Mouse (Mus musculus): ENCODE data around the gene Tpt1. TPM values are rescaled to one million over a fixed set of nuclear protein-coding genes. Genes with fewer than 3 reads are reported as not detected.

Tpt1 gene
- polyA plus RNA-seq, 1 experiment from 2014 or later: 977 TPM

DNA sequence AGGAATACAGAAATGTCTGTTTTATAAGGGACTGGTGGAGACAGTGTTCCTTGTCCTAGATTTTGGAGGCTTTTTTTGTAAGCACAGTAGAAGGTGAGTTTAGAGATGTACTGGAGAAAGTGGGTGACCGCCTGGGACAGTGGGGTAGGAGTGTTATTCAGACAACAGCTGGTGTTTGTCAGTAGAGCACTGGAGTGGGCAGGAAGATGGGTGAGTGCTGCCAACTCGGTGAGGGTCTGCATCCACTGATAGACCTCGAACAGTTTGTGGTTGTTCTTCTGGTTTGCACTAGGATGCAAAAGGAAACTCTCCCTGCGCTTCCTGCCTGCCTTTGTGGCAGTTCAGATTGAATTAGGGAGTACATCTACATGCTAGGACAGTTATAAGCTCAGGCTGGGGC is 2.8 kb downstream of the Tpt1 start:
- H3K27me3 ChIP-seq: no peaks in the 10 kb centered on the region
- WGBS: 78% methylated on average over 4 of the region's 4 CpGs
- no peak overlapping the region for H3K9ac ChIP-seq
- H3K36me3 ChIP-seq: peaks cover 48% of the 10 kb centered on the region
- no peak for ATAC-seq (ENCODE audit: insufficient number of reproducible peaks, insufficient read depth, low FRiP score, low TSS enrichment)
- H3K9me3 ChIP-seq: no peaks in the 10 kb centered on the region
- no peak overlapping the region for H3K27ac ChIP-seq
- H3K4me3 ChIP-seq: 0 out of 2 replicates have a peak overlapping the region, but pooled peaks have one; percentile 7
- H3K4me1 ChIP-seq: peaks cover 14% of the 10 kb centered on the region
- H3K4me2 ChIP-seq (replicated peaks): 0 out of 2 replicates have a peak overlapping the region, but pooled peaks have one; percentile 13

DNA sequence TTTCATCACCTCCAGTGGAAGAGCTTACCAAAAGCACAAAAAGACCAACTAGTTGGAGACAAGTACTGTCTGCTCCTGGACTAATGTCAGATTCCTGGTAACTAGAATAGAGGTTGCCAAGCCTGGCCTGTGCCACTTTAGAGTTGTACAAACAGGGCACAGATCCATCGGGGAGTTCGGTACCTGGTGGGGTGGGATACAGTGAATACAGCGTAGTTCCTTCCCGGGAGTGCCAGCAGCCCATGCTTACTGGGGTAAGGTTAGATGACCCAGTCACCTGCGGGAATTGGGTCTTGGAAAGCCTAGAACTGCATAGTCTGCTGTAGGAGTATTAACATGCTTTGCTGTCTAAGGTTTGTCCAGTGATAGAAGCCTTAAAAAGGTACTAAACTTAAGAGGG is 3.6 kb downstream of the Tpt1 start:
- Histone ChIP-seq H3K27ac (no peak overlapping the region), H3K27me3 (no peaks in the 10 kb centered on the region), H3K36me3 (peaks cover 48% of the 10 kb centered on the region), H3K9me3 (no peaks in the 10 kb centered on the region), H3K4me2 (replicated peaks) (no peak overlapping the region), H3K4me1 (peaks cover 14% of the 10 kb centered on the region), H3K4me3 (no peak overlapping the region), H3K9ac (no peak overlapping the region)
- WGBS: 90% methylated on average over 5 of the region's 5 CpGs
- no peak for ATAC-seq (ENCODE audit: insufficient number of reproducible peaks, insufficient read depth, low FRiP score, low TSS enrichment)

DNA sequence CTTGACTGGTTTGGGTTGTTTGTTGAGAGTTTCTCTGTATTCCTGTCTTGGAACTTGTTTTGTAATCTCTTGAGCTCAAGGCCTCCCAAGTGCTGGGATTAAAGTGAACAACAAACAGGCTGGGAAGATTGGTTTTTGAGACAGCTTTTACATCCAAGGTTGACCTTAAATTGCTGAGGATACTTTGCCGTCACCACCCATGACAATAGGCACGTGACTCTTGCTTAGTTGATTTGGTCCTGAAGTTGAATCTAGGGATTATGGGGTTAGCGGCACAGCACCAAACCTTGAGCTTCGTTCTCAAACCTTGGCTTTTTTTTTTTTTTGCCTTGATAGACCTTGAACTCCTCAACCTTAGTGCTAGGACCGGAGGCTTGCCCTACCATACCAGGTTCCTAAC is 4.3 kb downstream of the Tpt1 start:
- Histone ChIP-seq H3K4me2 (replicated peaks) (no peak overlapping the region), H3K4me1 (peaks cover 14% of the 10 kb centered on the region), H3K4me3 (no peak overlapping the region), H3K27me3 (no peaks in the 10 kb centered on the region), H3K27ac (no peak overlapping the region), H3K9ac (no peak overlapping the region), H3K36me3 (peaks cover 48% of the 10 kb centered on the region), H3K9me3 (no peaks in the 10 kb centered on the region)
- WGBS: 74% methylated on average over 5 of the region's 5 CpGs
- ATAC-seq (ENCODE audit: insufficient number of reproducible peaks, insufficient read depth, low FRiP score, low TSS enrichment): no peak

GRCm38 (mm10) chr14:75849842-75850568 is 5.1 kb downstream of the Tpt1 start:
- Histone ChIP-seq H3K27ac (no peak overlapping the region), H3K27me3 (no peaks in the 10 kb centered on the region), H3K9ac (no peak overlapping the region), H3K9me3 (no peaks in the 10 kb centered on the region), H3K4me1 (peaks cover 14% of the 10 kb centered on the region), H3K4me3 (no peak overlapping the region), H3K36me3 (peaks cover 48% of the 10 kb centered on the region), H3K4me2 (replicated peaks) (no peak overlapping the region)
- ATAC-seq (ENCODE audit: insufficient number of reproducible peaks, insufficient read depth, low FRiP score, low TSS enrichment): no peak
- 83% methylated on average over 6 of the region's 6 CpGs for WGBS

- H3K4me3 ChIP-seq: no peak overlapping the region
- peaks cover 48% of the 10 kb centered on the region for H3K36me3 ChIP-seq
- peaks cover 14% of the 10 kb centered on the region for H3K4me1 ChIP-seq
- no peaks in the 10 kb centered on the region for H3K27me3 ChIP-seq
- no peak for ATAC-seq (ENCODE audit: insufficient number of reproducible peaks, insufficient read depth, low FRiP score, low TSS enrichment)
- H3K9me3 ChIP-seq: no peaks in the 10 kb centered on the region
- H3K27ac ChIP-seq: no peak overlapping the region
- no peak overlapping the region for H3K4me2 ChIP-seq (replicated peaks)
- 39% methylated on average over 6 of the region's 6 CpGs for WGBS
- no peak overlapping the region for H3K9ac ChIP-seq
These were observed 5.9 kb downstream of the Tpt1 start for GRCm38 (mm10) chr14:75850819-75851218.

GRCm38 (mm10) chr14:75852016-75852415 is 7.1 kb downstream of the Tpt1 start:
- H3K36me3 ChIP-seq: peaks cover 43% of the 10 kb centered on the region
- H3K27me3 ChIP-seq: no peaks in the 10 kb centered on the region
- no peak overlapping the region for H3K9ac ChIP-seq
- 86% methylated on average over 5 of the region's 5 CpGs for WGBS
- H3K4me3 ChIP-seq: no peak overlapping the region
- peaks cover 9% of the 10 kb centered on the region for H3K4me1 ChIP-seq
- H3K4me2 ChIP-seq (replicated peaks): no peak overlapping the region
- no peaks in the 10 kb centered on the region for H3K9me3 ChIP-seq
- no peak for ATAC-seq (ENCODE audit: insufficient number of reproducible peaks, insufficient read depth, low FRiP score, low TSS enrichment)
- H3K27ac ChIP-seq: no peak overlapping the region

- 46% methylated on average over 17 of the region's 17 CpGs for WGBS
- no peak overlapping the region for H3K4me3 ChIP-seq
- no peaks in the 10 kb centered on the region for H3K9me3 ChIP-seq
- H3K27me3 ChIP-seq: no peaks in the 10 kb centered on the region
- no peak overlapping the region for H3K9ac ChIP-seq
- H3K4me2 ChIP-seq (replicated peaks): no peak overlapping the region
- H3K27ac ChIP-seq: no peak overlapping the region
- peaks cover 10% of the 10 kb centered on the region for H3K36me3 ChIP-seq
- ATAC-seq (ENCODE audit: insufficient number of reproducible peaks, insufficient read depth, low FRiP score, low TSS enrichment): 0 out of 2 replicates have a peak, but pooled peaks have one; percentile 30
- no peaks in the 10 kb centered on the region for H3K4me1 ChIP-seq
These were observed 10.5 kb downstream of the Tpt1 start for GRCm38 (mm10) chr14:75855263-75855992.

GRCm38 (mm10) chr14:75858181-75858580 is 13.3 kb downstream of the Tpt1 start:
- Histone ChIP-seq H3K27me3 (no peaks in the 10 kb centered on the region), H3K9ac (no peak overlapping the region), H3K4me1 (no peaks in the 10 kb centered on the region), H3K4me3 (no peak overlapping the region), H3K9me3 (no peaks in the 10 kb centered on the region), H3K27ac (no peak overlapping the region), H3K36me3 (no peaks in the 10 kb centered on the region), H3K4me2 (replicated peaks) (no peak overlapping the region)
- WGBS: 80% methylated on average over 2 of the region's 2 CpGs
- ATAC-seq (ENCODE audit: insufficient number of reproducible peaks, insufficient read depth, low FRiP score, low TSS enrichment): no peak

DNA sequence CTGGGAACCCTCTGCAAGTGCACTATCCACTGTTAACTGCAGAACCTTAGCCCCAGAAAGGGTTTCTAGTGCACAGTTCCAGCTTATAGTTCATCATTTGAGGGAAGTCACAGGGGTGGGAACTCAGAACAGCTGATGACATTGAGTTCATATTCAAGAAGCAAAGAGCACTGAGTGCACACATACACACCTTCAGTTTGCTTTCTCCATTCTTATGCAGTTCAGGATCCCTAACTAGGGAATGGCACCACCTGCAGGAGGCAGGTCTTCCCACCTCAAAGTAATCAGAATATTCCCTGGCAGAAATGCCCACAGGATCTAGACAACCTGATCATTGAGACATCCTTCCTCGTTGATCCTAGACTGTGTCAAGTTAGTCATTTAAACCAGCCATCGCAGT is 14.7 kb downstream of the Tpt1 start:
- Histone ChIP-seq H3K4me3 (no peak overlapping the region), H3K36me3 (no peaks in the 10 kb centered on the region), H3K4me1 (peaks cover 9% of the 10 kb centered on the region; the same call in 1 of the 2 replicates), H3K9ac (no peak overlapping the region), H3K9me3 (no peaks in the 10 kb centered on the region), H3K27ac (no peak overlapping the region), H3K4me2 (replicated peaks) (no peak overlapping the region), H3K27me3 (no peaks in the 10 kb centered on the region)
- no peak for ATAC-seq (ENCODE audit: insufficient number of reproducible peaks, insufficient read depth, low FRiP score, low TSS enrichment)
- WGBS: 84% methylated on average over 2 of the region's 2 CpGs

- Histone ChIP-seq H3K9me3 (no peaks in the 10 kb centered on the region), H3K9ac (no peak overlapping the region), H3K36me3 (no peaks in the 10 kb centered on the region), H3K4me2 (replicated peaks) (no peak overlapping the region), H3K27me3 (no peaks in the 10 kb centered on the region), H3K4me3 (no peak overlapping the region), H3K27ac (no peak overlapping the region), H3K4me1 (peaks cover 9% of the 10 kb centered on the region; the same call in 1 of the 2 replicates)
- no peak for ATAC-seq (ENCODE audit: insufficient number of reproducible peaks, insufficient read depth, low FRiP score, low TSS enrichment)
- WGBS: 87% methylated on average over 6 of the region's 6 CpGs
These were observed 17.8 kb downstream of the Tpt1 start for GRCm38 (mm10) chr14:75862701-75863100.

GRCm38 (mm10) chr14:75863549-75864409 is 18.9 kb downstream of the Tpt1 start:
- Histone ChIP-seq H3K4me2 (replicated peaks) (no peak overlapping the region), H3K27ac (peak overlapping the region; percentile 63; the same call in 1 of the 2 replicates), H3K4me1 (peaks cover 9% of the 10 kb centered on the region; the same call in 1 of the 2 replicates), H3K36me3 (no peaks in the 10 kb centered on the region), H3K9ac (no peak overlapping the region), H3K27me3 (no peaks in the 10 kb centered on the region), H3K4me3 (no peak overlapping the region), H3K9me3 (no peaks in the 10 kb centered on the region)
- WGBS: 20% methylated on average over 7 of the region's 7 CpGs
- peak; percentile 89 for ATAC-seq (ENCODE audit: insufficient number of reproducible peaks, insufficient read depth, low FRiP score, low TSS enrichment)
